Mouse (Mus musculus) thymus, adult 2 months (tissue): ENCODE data around the gene Myo18b.

Experiments
- CTCF ChIP-seq: fragments of 200-500 bp; IDR thresholded peaks from 2 replicates; pipeline ENCODE4 v1.5.1; 2012; ENCODE audit warnings: mild to moderate bottlenecking, control low read depth, low read length, moderate library complexity, borderline replicate concordance; ENCODE audit not compliant: control insufficient read depth, poor library complexity, insufficient read depth; ENCODE audit errors: extremely low read depth
- POLR2A ChIP-seq: fragments of 200-500 bp; IDR thresholded peaks from 2 replicates; pipeline ENCODE4 v1.6.1; 2012; ENCODE audit warnings: mild to moderate bottlenecking, low read length, control low read depth, moderate library complexity; ENCODE audit not compliant: control insufficient read depth, poor library complexity, insufficient read depth; ENCODE audit errors: extremely low read depth

GRCm38 (mm10) chr5:112755581-112755980 lies 140.6 kb downstream of the Myo18b start:
- TF ChIP-seq CTCF (no peak), POLR2A (no peak)
